Mouse (Mus musculus) mouse embryonic stem cell (cell line): ENCODE measurements around the gene Gm8332.
"Not testable (repeated sequence)": the region's sequence is repeated elsewhere in the genome, so short reads cannot be mapped to it uniquely, and the experiment has no call there.

ENCODE experiments used
- in situ Hi-C, 2 experiments: fragments of 300-500 bp; cut with MboI; formaldehyde crosslinking; loops; 1 replicate in 1 of 2; 3 replicates in 1 of 2; pipeline ENCODE4 v1.14.3; 2019 to 2020; ENCODE audit warnings: low sequenced_read_pairs in 2 of 2, low pct_unique_long_range_greater_than_20kb in 1 of 2, mixed read lengths in 1 of 2; ENCODE audit not compliant: unreplicated experiment in 1 of 2

The Gm8332 gene

DNA sequence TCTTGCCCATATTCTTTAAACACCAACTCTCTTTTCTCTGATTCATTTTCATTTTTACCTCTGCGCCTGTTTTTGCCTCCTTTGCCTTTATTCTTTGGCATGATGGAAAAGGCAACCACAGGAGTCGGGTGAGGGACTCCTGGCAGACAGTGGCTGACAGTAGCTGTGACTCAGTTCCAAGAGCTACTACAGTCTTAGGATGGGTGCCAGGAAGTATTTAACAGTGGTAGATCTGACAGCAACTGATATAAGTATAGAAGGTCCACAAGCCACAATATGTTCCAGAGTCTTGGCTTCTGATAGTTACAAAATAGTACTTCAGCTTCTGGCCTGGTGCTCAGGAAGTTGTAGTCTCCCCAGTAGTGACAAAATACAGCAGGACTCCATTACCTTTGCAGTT lies at the start of gene Gm8332:
TSS of gene Gm8332 (minus strand) at position 101 of the 400 bp plus-strand sequence.
- in situ Hi-C loops = not testable (repeated sequence)

DNA sequence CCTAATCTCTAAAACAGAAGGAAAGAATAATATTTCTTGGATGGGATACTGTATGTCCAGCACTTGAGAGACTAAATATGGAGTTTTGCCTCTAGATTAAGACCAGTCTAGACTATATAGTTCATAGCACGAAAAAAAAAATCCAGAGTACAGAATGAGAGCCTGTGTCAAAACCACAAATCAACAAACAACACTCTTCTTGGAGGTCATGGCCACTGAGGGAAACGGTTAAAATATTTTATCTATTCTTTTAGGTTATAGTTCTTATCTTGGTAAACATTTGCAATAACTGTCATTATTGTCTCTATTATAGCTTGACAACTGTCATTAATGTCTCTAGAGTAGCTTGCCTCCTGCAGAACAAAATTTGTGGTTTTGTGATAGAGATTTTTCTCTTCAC lies 47.3 kb upstream of the Gm8332 start:
- in situ Hi-C loops = not testable (repeated sequence)

GRCm38 (mm10) chr12:88293082-88293481 lies 43.2 kb upstream of the Gm8332 start:
- in situ Hi-C loops = not testable (repeated sequence)

- in situ Hi-C loops = not testable (repeated sequence)
Observed at GRCm38 (mm10) chr12:88285224-88285623, 35.3 kb upstream of the Gm8332 start.

- in situ Hi-C loops = not testable (repeated sequence)
Observed at GRCm38 (mm10) chr12:88274400-88274799, 24.5 kb upstream of the Gm8332 start, which contains the start of gene Gm5662. Gene Gm5662 (minus strand): TSS chr12:88274500.

DNA sequence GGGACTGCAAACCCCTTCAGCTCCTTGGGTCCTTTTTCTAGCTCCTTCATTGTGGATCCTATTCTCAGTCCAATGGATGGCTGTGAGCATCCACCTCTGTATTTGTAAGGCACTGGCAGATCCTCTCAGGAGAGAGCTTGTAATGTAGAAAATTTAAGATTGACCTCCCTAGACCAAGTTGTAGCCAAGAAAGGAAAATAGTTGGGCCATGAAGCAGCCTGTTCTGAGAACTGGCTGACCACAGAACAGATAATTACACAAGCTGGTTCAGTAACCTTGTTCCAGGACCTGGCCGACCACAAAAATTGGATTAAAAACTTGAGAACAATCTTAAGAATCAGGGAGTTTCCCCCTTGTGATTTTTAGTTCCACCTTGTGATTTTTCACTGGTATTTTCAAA lies 7.3 kb upstream of the Gm8332 start:
- in situ Hi-C loops = no loop called here

DNA sequence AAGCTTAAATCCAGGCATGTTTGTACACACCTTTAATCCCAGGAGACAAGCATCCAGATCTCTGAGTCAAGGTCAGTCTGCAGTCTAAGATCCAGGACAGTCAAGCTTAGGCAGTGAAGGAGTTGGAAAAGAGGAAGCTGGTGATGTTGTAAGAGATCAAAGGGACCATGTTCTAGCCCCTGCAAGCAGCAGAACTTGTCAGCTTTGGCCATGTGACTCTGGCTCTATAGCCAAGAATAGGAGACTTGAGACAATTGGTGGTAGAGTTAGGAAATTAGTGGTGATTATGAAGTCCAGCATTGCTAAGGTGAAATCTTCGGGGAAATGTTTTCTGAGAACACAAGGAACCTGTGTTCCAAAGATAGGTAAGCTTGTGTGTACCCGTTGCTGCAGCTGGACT lies 6.0 kb upstream of the Gm8332 start:
- in situ Hi-C loops = not testable (repeated sequence)

DNA sequence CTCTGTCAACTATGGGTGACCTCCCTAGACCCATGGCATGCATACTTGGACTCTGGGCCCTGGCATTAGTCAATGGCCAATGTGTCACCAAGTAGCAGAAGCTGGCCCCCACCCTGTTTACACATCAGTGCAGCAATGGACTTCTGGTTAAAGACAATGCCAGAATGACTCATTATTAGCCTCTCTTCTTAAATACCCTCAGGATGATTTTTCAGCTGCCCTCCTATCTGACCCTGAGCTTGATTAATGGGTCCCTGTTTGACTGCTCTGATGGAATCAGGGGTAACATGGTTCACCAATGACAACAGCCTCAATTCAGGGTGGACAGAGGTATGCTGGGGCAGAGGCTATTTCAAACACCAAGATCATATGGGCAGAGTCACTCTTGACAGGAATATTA lies 4.1 kb downstream of the Gm8332 start:
- in situ Hi-C loops = not testable (repeated sequence)

DNA sequence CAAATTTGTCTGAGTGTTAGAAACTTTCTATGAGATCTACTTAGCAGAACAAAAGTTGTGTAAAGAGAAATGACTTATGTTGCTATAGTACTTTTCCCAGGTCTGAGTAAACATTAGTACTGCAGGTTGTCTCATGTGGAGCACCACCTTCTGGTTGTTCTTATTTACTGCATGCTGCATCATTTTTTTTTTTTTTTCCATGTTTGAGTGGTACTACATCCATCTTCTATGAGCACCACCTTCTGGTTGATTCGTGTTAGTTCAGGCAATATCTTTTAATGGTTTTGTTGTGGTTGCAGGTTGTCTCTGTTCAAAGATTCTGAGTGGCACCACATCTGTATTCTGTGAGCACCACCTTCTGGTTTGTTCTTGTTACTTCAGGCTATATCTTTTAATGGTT lies 7.0 kb downstream of the Gm8332 start:
- in situ Hi-C loops = not testable (repeated sequence)

GRCm38 (mm10) chr12:88219445-88219844 lies 30.5 kb downstream of the Gm8332 start:
- in situ Hi-C loops = no loop called here

- in situ Hi-C loops = not testable (repeated sequence)
Observed at GRCm38 (mm10) chr12:88218059-88218458, 31.8 kb downstream of the Gm8332 start.

DNA sequence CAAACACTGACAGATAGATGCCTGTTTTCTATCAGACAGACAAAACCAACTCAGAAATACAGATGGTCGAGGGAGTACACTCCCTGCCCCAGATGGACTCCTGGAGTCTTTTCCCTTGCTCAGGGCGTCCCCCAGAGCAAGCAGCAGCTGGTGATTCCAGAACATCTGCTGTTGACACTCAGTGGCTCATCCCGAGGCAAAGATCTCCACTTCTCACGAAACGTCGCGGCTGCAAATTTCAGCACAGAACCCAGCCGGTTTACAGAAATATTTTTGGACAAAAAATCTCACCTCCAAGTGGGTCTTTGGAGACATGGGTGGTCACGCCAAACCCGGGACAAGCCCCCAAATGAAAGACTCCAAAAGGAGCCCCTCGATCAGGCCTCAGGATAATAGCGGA lies 35.3 kb downstream of the Gm8332 start:
- in situ Hi-C loops = no loop called here

- in situ Hi-C loops = not testable (repeated sequence)
Observed at GRCm38 (mm10) chr12:88211458-88211857, 38.4 kb downstream of the Gm8332 start.

DNA sequence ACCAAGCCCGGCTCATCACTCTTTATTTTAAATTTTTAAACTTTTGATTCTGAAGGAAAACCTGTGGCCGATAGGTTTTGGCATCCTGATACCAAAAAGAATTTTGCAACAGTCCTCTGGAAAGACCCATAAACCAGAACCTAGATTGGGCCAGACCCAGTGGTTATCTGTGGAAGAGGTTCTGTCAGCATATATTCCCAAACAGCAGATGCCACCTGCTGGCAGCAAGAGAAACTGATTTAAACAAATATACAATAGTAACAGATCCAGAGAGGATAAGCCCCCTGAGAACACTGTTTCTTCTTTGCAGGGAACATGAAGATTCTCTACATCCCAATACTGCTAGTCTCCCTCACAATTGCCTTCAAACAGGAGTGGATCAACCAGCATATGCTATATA lies 47.0 kb downstream of the Gm8332 start:
- in situ Hi-C loops = no loop called here
